Mouse (Mus musculus) neural tube, embryonic 12.5 days (tissue): ENCODE measurements around the gene Ugt1a1. TPM values are rescaled to one million over a fixed set of nuclear protein-coding genes. Genes with fewer than 3 reads are reported as not detected.

ENCODE experiments used
- ATAC-seq: fragments of 200-750 bp; cut with Nextera tagmentation; 2 replicates; pipeline ENCODE4 v1.8.0; 2017; ENCODE audit warnings: low read depth, mild to moderate bottlenecking, moderate TSS enrichment, moderate library complexity; ENCODE audit not compliant: low FRiP score
- H3K27ac ChIP-seq: fragments of 300-500 bp; sonication (generic); 2 replicates; pipeline ENCODE4 v1.5.1; 2016
- H3K27me3 ChIP-seq: fragments of 300-500 bp; sonication (generic); replicated peaks from 2 replicates; pipeline ENCODE4 v1.6.1; 2016; ENCODE audit warnings: mild to moderate bottlenecking
- H3K36me3 ChIP-seq: fragments of 300-500 bp; sonication (generic); 2 replicates; pipeline ENCODE4 v1.6.1; 2016; ENCODE audit warnings: mild to moderate bottlenecking
- H3K4me1 ChIP-seq: fragments of 300-500 bp; sonication (generic); 2 replicates; pipeline ENCODE4 v1.6.1; 2016
- H3K4me2 ChIP-seq: fragments of 300-500 bp; sonication (generic); replicated peaks from 2 replicates; pipeline ENCODE4 v1.6.1; 2016; ENCODE audit warnings: mild to moderate bottlenecking
- H3K4me3 ChIP-seq: fragments of 300-500 bp; sonication (generic); 2 replicates; pipeline ENCODE4 v1.5.1; 2016
- H3K9ac ChIP-seq: fragments of 300-500 bp; sonication (generic); 2 replicates; pipeline ENCODE4 v1.6.1; 2016; ENCODE audit warnings: mild to moderate bottlenecking
- H3K9me3 ChIP-seq: fragments of 300-500 bp; sonication (generic); 2 replicates; pipeline ENCODE4 v1.6.1; 2016; ENCODE audit warnings: mild to moderate bottlenecking
- WGBS: fragments of 180-500 bp; shearing (Covaris S2); methylation state at CpG from one replicate; pipeline ENCODE4 v1.1.7; 2016; 5-methylcytosine and 5-hydroxymethylcytosine counted together
- polyA plus RNA-seq: library from polyadenylated mRNA; unstranded; fragments of >200 nt; fragmentation: Nextera tagmentation; extraction: Ambion mirVana; gene quantifications from 2 replicates; pipeline ENCODE4 v1.2.1, GENCODE M21; 2016

Gene Ugt1a1
- polyA plus RNA-seq, 1 experiment from 2014 or later: not detected

DNA sequence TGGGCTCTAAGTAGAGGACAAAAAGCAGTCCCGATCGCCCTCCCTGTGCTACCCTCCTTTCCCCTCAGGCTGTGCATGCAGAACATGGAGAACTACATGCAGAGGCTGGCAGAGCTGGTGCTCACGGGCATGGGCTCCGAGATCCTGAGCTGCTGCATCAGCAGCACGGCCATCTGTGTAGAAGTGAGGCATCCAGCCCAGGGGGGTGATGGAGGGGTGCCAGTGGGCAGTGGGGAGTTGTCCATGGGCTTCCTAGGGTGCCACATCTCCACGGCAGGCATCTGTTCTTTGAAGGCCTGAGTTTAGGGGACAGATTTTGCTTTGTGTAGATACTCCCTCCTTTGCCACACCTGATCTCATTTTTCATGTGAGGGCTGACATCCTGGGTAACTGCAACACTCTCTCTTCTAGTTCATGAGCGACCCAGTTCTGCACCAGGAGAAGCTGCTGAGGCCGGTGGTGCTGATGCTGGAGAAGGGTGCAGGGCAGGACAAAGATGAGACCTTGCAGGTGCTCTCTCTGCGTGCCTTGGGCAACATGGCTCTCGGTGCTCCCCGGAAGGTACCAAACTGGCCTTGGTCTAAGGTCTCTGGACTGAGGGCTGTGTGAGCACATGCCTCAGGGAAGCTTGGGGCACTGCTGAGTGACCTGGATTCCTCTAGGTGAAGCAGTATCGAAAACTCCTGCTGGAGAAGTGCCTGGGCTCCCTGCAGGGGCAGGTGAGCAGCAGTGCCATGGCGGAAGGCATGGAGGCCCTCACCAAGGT is 44.4 kb downstream of the Ugt1a1 start:
- Histone ChIP-seq H3K9ac (no peak overlapping the region), H3K4me2 (no peak overlapping the region), H3K27ac (no peak overlapping the region), H3K27me3 (no peaks in the 10 kb centered on the region), H3K9me3 (peaks cover 81% of the 10 kb centered on the region), H3K4me1 (0 out of 2 replicates have a peak, but pooled peaks cover 4% of the 10 kb centered on the region), H3K36me3 (peaks cover 20% of the 10 kb centered on the region), H3K4me3 (no peak overlapping the region)
- WGBS: 80% methylated on average over 13 of the region's 13 CpGs
- ATAC-seq: no peak

DNA sequence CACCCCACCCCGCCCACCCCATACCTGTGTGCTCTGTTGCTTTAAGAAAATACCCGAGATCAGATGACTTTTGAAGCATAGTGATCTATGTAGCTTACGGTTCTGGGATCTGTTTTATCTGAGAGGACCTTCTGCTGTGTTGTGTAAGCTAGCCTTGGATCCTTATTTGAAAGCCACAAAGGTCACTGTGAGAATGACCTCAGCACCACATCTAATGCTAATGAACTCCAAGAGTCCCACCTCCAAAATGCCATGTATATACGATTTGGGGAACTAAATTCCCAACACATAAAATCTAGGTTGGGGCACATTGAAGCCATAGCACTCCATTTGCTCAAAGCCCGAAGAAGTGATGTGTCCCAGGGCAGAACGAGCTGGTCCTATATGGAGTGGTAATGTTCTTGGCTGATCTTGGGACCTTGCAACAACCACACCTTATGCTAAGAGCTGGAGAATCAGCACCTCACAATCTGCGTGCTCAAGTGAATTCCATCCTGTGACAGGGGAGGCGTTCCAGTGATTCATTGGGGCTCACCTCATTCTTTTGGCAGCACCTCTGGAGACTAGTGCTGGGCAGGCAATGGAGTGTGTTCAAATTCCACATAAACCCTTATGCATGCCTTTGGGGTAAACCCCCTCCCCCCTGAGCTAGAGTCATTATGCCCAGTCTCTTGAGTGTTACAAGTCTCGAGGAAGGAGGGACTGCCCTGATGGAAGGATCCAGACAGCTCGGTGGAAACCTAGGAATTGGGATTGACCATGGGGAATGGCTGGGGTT is 45.3 kb downstream of the Ugt1a1 start:
- no peak for ATAC-seq
- peaks cover 79% of the 10 kb centered on the region for H3K9me3 ChIP-seq
- WGBS: 80% methylated on average over 10 of the region's 10 CpGs
- H3K9ac ChIP-seq: no peak overlapping the region
- no peak overlapping the region for H3K27ac ChIP-seq
- no peaks in the 10 kb centered on the region for H3K27me3 ChIP-seq
- no peak overlapping the region for H3K4me3 ChIP-seq
- H3K4me2 ChIP-seq: no peak overlapping the region
- H3K4me1 ChIP-seq: 0 out of 2 replicates have a peak, but pooled peaks cover 4% of the 10 kb centered on the region
- H3K36me3 ChIP-seq: peaks cover 29% of the 10 kb centered on the region

DNA sequence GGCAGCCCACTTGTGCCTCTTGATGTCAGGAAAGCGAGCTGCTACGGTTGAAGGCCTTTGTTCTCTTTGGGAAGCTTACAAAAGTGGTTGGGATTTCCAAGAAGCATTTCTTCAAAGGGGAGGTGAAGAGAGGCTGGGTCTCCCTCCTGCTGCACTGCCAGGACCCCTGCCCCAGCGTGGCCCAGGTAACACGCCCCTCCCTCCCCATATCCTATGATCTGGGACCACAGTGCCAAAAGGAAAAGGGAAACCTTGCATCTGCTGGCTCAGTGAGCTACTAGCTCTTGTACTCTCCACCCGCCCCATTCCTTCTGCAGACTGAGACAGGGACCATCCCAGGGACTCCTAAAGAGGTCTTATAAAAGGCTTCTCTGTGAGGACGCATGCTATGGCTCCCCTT is 45.9 kb downstream of the Ugt1a1 start:
- Histone ChIP-seq H3K9me3 (peaks cover 73% of the 10 kb centered on the region), H3K9ac (no peak overlapping the region), H3K27ac (no peak overlapping the region), H3K27me3 (no peaks in the 10 kb centered on the region), H3K36me3 (peaks cover 35% of the 10 kb centered on the region), H3K4me3 (no peak overlapping the region), H3K4me1 (0 out of 2 replicates have a peak, but pooled peaks cover 4% of the 10 kb centered on the region), H3K4me2 (no peak overlapping the region)
- WGBS: 79% methylated on average over 6 of the region's 6 CpGs
- no peak for ATAC-seq

DNA sequence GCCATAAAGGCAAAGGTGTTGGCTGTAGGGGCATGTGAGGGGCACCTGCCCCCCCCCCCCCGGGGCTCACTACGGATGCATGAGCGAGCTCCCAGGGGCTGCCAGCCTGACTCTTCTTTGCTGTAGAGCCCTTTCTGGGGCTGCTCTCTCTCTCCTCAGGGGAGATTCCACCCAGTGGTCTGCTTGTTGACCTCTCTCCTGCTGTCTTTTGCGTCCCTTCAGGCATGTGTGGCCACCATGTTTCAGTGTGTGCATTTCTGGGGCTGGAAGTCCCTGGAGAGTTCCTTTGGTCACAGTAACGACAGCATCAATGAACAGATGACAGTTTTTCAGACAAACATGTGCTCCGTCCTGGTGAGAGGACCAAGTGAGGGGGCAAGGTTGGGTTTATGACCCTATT is 46.6 kb downstream of the Ugt1a1 start:
- Histone ChIP-seq H3K9me3 (peaks cover 67% of the 10 kb centered on the region), H3K36me3 (peaks cover 41% of the 10 kb centered on the region), H3K4me3 (no peak overlapping the region), H3K27ac (no peak overlapping the region), H3K4me2 (no peak overlapping the region), H3K4me1 (0 out of 2 replicates have a peak, but pooled peaks cover 4% of the 10 kb centered on the region), H3K9ac (no peak overlapping the region), H3K27me3 (no peaks in the 10 kb centered on the region)
- WGBS: 71% methylated on average over 6 of the region's 6 CpGs
- no peak for ATAC-seq

DNA sequence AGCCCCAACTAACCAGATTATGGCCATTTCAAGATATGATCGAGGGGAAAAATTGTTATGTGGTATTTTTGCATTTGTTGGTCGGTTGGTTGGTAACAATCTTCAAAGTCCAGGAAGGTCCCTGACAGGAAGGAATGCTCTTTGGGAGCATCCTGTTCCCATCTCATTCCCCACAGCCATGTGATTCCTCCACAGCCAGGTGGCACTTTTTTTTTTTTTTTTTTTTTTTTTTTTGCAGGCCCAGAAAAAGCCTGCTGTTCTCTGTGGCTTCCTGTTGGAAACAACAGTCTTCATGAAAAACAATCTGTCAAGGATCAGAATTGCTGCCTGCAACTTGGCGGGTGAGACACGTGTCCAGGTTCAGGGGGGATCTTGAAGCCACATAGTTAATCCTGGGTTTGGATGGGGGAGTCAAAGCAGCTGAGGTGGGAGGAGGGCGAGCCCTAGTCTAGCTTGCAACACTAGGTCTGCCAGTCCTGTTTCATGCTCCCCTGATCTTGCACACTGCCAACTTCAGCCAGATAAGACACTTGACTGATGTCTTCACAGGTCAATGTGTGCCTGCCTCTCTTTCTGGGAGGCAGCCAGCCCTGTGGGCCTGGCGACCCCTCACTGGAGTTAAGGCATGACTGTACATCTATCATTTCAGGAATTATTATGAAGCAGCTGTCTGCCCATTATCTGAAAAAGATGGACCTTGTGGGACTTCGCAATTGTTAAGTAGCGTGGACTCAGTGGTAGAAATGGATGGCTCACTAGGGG is 47.3 kb downstream of the Ugt1a1 start:
- peak; percentile 2 for ATAC-seq
- peaks cover 48% of the 10 kb centered on the region for H3K36me3 ChIP-seq
- no peaks in the 10 kb centered on the region for H3K27me3 ChIP-seq
- H3K4me1 ChIP-seq: 0 out of 2 replicates have a peak, but pooled peaks cover 4% of the 10 kb centered on the region
- peaks cover 65% of the 10 kb centered on the region for H3K9me3 ChIP-seq
- no peak overlapping the region for H3K4me2 ChIP-seq
- WGBS: 78% methylated on average over 8 of the region's 8 CpGs
- no peak overlapping the region for H3K27ac ChIP-seq
- H3K4me3 ChIP-seq: no peak overlapping the region
- H3K9ac ChIP-seq: no peak overlapping the region

DNA sequence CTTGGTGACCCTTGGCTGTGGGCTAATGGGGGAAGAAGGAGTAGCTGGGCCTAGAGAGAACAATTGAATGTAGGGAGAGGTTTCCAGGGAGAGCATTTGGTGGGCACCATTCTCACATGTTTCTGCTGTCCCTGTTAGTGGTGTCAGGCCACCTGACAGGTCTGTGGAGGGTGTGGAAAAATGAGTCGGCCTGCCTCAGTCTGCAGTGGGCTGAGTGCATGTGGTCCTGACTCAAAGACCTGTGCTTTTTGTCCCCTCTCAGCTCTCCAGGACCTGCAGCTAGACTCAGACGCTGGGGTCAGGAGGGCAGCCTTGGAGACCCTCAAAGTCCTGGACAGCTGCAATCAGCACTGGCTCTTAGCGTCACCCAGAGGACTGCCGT is 47.9 kb downstream of the Ugt1a1 start:
- Histone ChIP-seq H3K4me3 (no peak overlapping the region), H3K9ac (no peak overlapping the region), H3K27ac (no peak overlapping the region), H3K9me3 (peaks cover 62% of the 10 kb centered on the region), H3K27me3 (no peaks in the 10 kb centered on the region), H3K4me2 (no peak overlapping the region), H3K36me3 (peaks cover 54% of the 10 kb centered on the region), H3K4me1 (0 out of 2 replicates have a peak, but pooled peaks cover 4% of the 10 kb centered on the region)
- 76% methylated on average over 4 of the region's 4 CpGs for WGBS
- peak; percentile 5 for ATAC-seq

DNA sequence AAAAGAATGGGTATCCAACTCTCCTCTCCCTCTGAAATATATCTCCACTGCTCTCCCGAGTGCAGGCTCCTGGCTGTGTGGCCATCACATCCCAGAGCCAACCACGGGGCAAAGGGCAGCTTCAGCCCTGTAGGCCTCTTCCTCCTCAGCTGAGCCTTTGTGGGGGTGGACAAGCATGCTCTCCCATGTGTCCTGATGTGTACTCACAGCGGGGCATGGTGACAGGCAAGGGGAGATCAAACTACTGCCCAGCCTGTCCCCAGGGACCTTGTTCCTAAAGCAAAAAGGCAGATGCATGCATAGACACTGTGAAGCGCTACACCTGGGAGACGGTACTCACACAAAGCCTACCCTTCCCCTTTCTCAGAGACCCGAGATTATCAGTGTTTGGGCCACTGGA is 48.4 kb downstream of the Ugt1a1 start:
- no peak overlapping the region for H3K4me2 ChIP-seq
- ATAC-seq: 0 out of 2 replicates have a peak, but pooled peaks have one; percentile 1
- H3K4me1 ChIP-seq: 0 out of 2 replicates have a peak, but pooled peaks cover 4% of the 10 kb centered on the region
- peaks cover 59% of the 10 kb centered on the region for H3K36me3 ChIP-seq
- no peak overlapping the region for H3K9ac ChIP-seq
- no peak overlapping the region for H3K27ac ChIP-seq
- H3K9me3 ChIP-seq: peaks cover 62% of the 10 kb centered on the region
- WGBS: 84% methylated on average over 6 of the region's 6 CpGs
- no peak overlapping the region for H3K4me3 ChIP-seq
- H3K27me3 ChIP-seq: no peaks in the 10 kb centered on the region

DNA sequence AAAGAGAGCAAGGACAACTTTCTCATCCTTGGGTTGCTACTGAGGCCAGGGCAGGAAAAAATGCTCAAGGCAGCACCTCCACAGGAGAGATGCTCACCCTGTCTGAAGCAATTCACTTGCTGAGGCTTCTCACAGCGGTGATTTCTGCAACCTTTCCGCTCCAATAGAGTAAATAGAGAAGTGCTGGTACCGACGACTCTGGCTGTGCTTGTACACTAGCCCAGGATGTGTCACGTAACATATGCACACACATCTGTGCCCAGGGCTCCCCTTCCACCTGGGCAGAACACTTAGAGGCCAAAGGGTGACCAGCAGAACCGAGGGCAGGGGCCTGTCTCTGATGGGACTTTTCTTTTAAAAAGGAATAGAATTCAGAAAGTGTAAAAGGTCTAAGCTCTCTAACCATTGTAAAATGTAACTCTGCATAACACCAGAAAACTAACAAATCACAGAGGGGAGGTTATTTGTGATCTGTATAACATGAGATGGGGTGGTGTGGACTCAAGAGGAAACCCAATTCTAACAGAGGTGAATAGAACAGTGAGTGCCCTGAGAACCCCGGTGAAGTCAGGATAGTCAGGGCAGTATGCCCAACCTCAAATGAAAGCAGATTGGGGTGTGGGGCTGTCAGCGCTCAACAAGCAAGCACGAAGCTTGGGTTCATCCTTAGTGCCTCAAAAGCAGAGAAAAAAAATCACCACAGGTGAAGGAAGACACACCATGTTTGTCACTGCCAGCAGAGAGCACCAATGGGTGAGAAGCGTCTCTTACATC is 49.0 kb downstream of the Ugt1a1 start:
- H3K4me2 ChIP-seq: no peak overlapping the region
- 0 out of 2 replicates have a peak, but pooled peaks cover 4% of the 10 kb centered on the region for H3K4me1 ChIP-seq
- no peak overlapping the region for H3K4me3 ChIP-seq
- H3K27ac ChIP-seq: no peak overlapping the region
- no peak overlapping the region for H3K9ac ChIP-seq
- peaks cover 61% of the 10 kb centered on the region for H3K9me3 ChIP-seq
- no peak for ATAC-seq
- no peaks in the 10 kb centered on the region for H3K27me3 ChIP-seq
- WGBS: 83% methylated on average over 10 of the region's 10 CpGs
- peaks cover 66% of the 10 kb centered on the region for H3K36me3 ChIP-seq

DNA sequence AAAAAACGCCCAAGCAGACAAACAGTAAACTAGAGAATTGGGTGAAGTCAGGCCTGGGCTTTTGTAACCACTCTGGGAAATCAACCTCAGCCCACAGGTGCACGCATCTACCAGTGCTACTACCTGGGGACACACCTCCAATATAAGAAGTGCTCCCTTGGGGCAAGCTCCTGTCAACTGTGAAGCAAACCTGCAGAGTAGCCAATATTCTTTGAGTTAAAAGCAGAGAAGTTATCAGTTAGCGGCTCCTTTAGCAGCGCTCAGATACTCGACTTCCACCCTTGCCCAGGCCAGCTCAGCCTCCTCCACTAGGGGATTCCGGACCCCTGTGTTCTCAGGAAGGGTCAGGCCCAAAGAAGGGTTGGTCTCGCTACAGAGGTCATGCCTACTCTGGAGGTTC is 49.9 kb downstream of the Ugt1a1 start:
- Histone ChIP-seq H3K27me3 (no peaks in the 10 kb centered on the region), H3K4me2 (no peak overlapping the region), H3K9ac (no peak overlapping the region), H3K4me1 (0 out of 2 replicates have a peak, but pooled peaks cover 4% of the 10 kb centered on the region), H3K9me3 (peaks cover 60% of the 10 kb centered on the region), H3K27ac (no peak overlapping the region), H3K36me3 (peaks cover 75% of the 10 kb centered on the region), H3K4me3 (no peak overlapping the region)
- 89% methylated on average over 7 of the region's 7 CpGs for WGBS
- ATAC-seq: no peak

DNA sequence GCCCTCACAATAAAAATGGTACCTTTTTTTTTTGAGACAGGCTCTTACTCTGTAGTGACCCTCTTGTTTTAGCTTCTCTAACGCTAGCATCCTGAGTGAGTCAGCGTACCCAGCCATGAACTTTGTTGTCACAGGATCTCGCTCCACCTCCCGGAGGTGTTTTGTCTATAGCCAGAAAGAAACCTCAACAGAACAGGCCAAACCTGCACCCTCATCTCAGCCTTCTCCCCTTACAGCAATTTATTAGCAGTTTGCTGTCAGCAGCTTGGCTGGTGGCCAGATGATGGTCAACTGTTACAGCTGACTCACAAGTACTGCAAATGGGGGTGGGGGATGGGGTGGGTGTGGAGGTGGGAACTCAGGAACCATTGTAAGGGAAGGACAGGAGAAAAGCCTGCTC is 50.5 kb downstream of the Ugt1a1 start:
- Histone ChIP-seq H3K4me1 (0 out of 2 replicates have a peak, but pooled peaks cover 4% of the 10 kb centered on the region), H3K27me3 (no peaks in the 10 kb centered on the region), H3K9ac (no peak overlapping the region), H3K4me2 (no peak overlapping the region), H3K4me3 (no peak overlapping the region), H3K36me3 (peaks cover 80% of the 10 kb centered on the region), H3K27ac (no peak overlapping the region), H3K9me3 (peaks cover 57% of the 10 kb centered on the region)
- 87% methylated on average over 4 of the region's 4 CpGs for WGBS
- no peak for ATAC-seq

DNA sequence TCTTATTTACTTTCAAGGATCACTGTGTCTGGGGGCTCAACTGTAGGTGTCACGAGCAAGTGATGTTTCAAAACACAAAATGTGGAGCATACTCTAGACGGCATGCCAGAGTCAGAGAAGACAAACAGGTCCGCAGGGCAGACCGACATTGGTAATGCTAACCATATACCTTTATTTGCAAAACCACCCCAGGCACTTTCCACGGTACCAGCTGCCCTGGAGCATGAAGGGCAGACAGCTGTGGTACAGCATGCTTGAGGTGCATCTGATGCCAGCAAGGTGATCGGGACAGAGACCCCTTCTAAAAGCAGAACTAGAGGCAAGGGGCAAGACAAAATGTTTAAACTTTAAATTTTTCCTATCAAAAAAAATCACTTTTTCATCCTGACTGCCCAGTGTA is 51.2 kb downstream of the Ugt1a1 start:
- Histone ChIP-seq H3K9me3 (peaks cover 50% of the 10 kb centered on the region), H3K4me3 (no peak overlapping the region), H3K4me1 (0 out of 2 replicates have a peak, but pooled peaks cover 4% of the 10 kb centered on the region), H3K4me2 (no peak overlapping the region), H3K36me3 (peaks cover 87% of the 10 kb centered on the region), H3K9ac (no peak overlapping the region), H3K27me3 (no peaks in the 10 kb centered on the region), H3K27ac (no peak overlapping the region)
- ATAC-seq: no peak
- WGBS: 77% methylated on average over 6 of the region's 6 CpGs
